In genomic region chr14:18574130-18574721, GRCm38 (mm10) we compare ENCODE assay signal across 9 mouse cellular contexts.
DNase-seq lines count a peak whose midpoint lies in the region; ATAC-seq and TF ChIP-seq lines count a peak whose summit lies in the region.
"Had no signal": no experiment of that assay in that cellular context is flagged by ENCODE, and none has a peak within 500 bp of the region (broad histone marks: within the 10 kb centered on the region; RNA-seq: fewer than 3 reads in every experiment).

No protein-coding gene starts in this region.

- TF ChIP-seq CTCF in lung, postnatal 0 days (IDR thresholded peaks at IDR 0.05), result peak; percentile 28

- H3K4me3 ChIP-seq in lung, postnatal 0 days (ENCODE audit: low read depth, low read length), result no peak overlapping the region
- no peak overlapping the region for H3K4me3 ChIP-seq in hindbrain, embryonic 16.5 days (ENCODE audit: low read length)
- no peak overlapping the region for H3K4me3 ChIP-seq in neural tube, embryonic 15.5 days (replicated peaks)

- DNase-seq in embryo, embryonic 11 days, result peak; percentile 20
- DNase-seq in embryo, embryonic 9.5 days (ENCODE audit: extremely low spot score), result no peak
- DNase-seq in lung, postnatal 0 days (ENCODE audit: low spot score), result no peak
- DNase-seq in lung, postnatal 4 days, result no peak
- no peak for DNase-seq in Muller cell, postnatal 12 days (ENCODE audit: inconsistent ontology term)
- DNase-seq in heart, adult 9 months (ENCODE audit: low spot score in 2 of 2), result no peak
- DNase-seq: gastrocnemius, postnatal 25 days had no signal

- H3K27me3 ChIP-seq in lung, postnatal 0 days (replicated peaks; ENCODE audit: insufficient read depth, low read length), result no peaks in the 10 kb centered on the region
- no peaks in the 10 kb centered on the region for H3K27me3 ChIP-seq in hindbrain, embryonic 16.5 days (replicated peaks; ENCODE audit: control insufficient read depth, insufficient read depth, low read length)
- H3K27me3 ChIP-seq in neural tube, embryonic 15.5 days (replicated peaks), result peaks cover 10% of the 10 kb centered on the region; the same call in 1 of the 2 replicates

- 82% methylated on average over 10 of the region's 10 CpGs for WGBS in lung, postnatal 0 days
- 79% methylated on average over 10 of the region's 10 CpGs for WGBS in hindbrain, embryonic 16.5 days
- 69% methylated on average over 10 of the region's 10 CpGs for WGBS in neural tube, embryonic 15.5 days

- H3K9ac ChIP-seq in lung, postnatal 0 days (replicated peaks; ENCODE audit: low read depth), result no peak overlapping the region
- no peak overlapping the region for H3K9ac ChIP-seq in hindbrain, embryonic 16.5 days (ENCODE audit: low read depth, low read length)
- H3K9ac ChIP-seq in neural tube, embryonic 15.5 days (replicated peaks), result no peak overlapping the region

- no peaks in the 10 kb centered on the region for H3K36me3 ChIP-seq in lung, postnatal 0 days (ENCODE audit: insufficient read depth, low read length)
- H3K36me3 ChIP-seq in hindbrain, embryonic 16.5 days (ENCODE audit: control insufficient read depth, insufficient read depth, low read length), result no peaks in the 10 kb centered on the region
- H3K36me3 ChIP-seq in neural tube, embryonic 15.5 days, result no peaks in the 10 kb centered on the region

- H3K4me1 ChIP-seq in lung, postnatal 0 days (ENCODE audit: insufficient read depth, low read depth, low read length), result no peaks in the 10 kb centered on the region
- H3K4me1 ChIP-seq in hindbrain, embryonic 16.5 days (ENCODE audit: control insufficient read depth, insufficient read depth, low read depth, low read length), result peaks cover 3% of the 10 kb centered on the region; the same call in 1 of the 2 replicates
- 0 out of 2 replicates have a peak, but pooled peaks cover 5% of the 10 kb centered on the region for H3K4me1 ChIP-seq in neural tube, embryonic 15.5 days

- no peak for TF ChIP-seq EP300 in lung, postnatal 0 days (IDR thresholded peaks at IDR 0.05)

- no peak for ATAC-seq in lung, postnatal 0 days
- ATAC-seq in hindbrain, embryonic 16.5 days, result peak; percentile 71
- ATAC-seq in neural tube, embryonic 15.5 days (ENCODE audit: low FRiP score), result 0 out of 2 replicates have a peak, but pooled peaks have one; percentile 65

- H3K4me2 ChIP-seq in lung, postnatal 0 days (replicated peaks; ENCODE audit: low read depth, low read length), result no peak overlapping the region
- H3K4me2 ChIP-seq in hindbrain, embryonic 16.5 days (ENCODE audit: low read length), result no peak overlapping the region
- no peak overlapping the region for H3K4me2 ChIP-seq in neural tube, embryonic 15.5 days

- H3K9me3 ChIP-seq in lung, postnatal 0 days (ENCODE audit: low read length), result no peaks in the 10 kb centered on the region
- H3K9me3 ChIP-seq in hindbrain, embryonic 16.5 days (ENCODE audit: control insufficient read depth, low read length), result no peaks in the 10 kb centered on the region
- no peaks in the 10 kb centered on the region for H3K9me3 ChIP-seq in neural tube, embryonic 15.5 days (replicated peaks)

- H3K27ac ChIP-seq in lung, postnatal 0 days (ENCODE audit: low read length), result no peak overlapping the region
- H3K27ac ChIP-seq in hindbrain, embryonic 16.5 days (ENCODE audit: low read depth, low read length), result no peak overlapping the region
- no peak overlapping the region for H3K27ac ChIP-seq in neural tube, embryonic 15.5 days (replicated peaks)
